Mouse (Mus musculus): Measurements from ENCODE around the gene Gm10972. TPM values are rescaled to one million over a fixed set of nuclear protein-coding genes. Genes with fewer than 3 reads are reported as not detected.
A peak's percentile ranks its signal among the peaks of the same experiment; 100 is the strongest.
"Not testable (repeated sequence)": the region's sequence is repeated elsewhere in the genome, so short reads cannot be mapped to it uniquely, and the experiment has no call there.

Gene Gm10972
- total RNA-seq (2014; rRNA removed; ENCODE audit: low replicate concordance) = not detected in 2 replicates
- not detected in 2 replicates for polyA plus RNA-seq (2015; fragmentation: Nextera tagmentation; extraction: Ambion mirVana)

GRCm38 (mm10) chr3:94642495-94643162 lies at the start of gene Gm10972:
Gene Gm10972 (plus strand): TSS chr3:94643112.
- H3K9me3 ChIP-seq (replicated peaks; ENCODE audit: control insufficient read depth, low read length); H3K4me2 ChIP-seq (ENCODE audit: low read depth, low read length); DNase-seq (ENCODE audit: low spot score); H3K4me1 ChIP-seq (ENCODE audit: control insufficient read depth, insufficient read depth); ATAC-seq (ENCODE audit: insufficient read depth, low read depth); H3K27me3 ChIP-seq (ENCODE audit: control insufficient read depth, insufficient read depth, low read length); H3K9ac ChIP-seq (replicated peaks; ENCODE audit: low read depth, low read length); H3K36me3 ChIP-seq (replicated peaks; ENCODE audit: control insufficient read depth, insufficient read depth, low read length); H3K4me3 ChIP-seq (ENCODE audit: low read depth, low read length); H3K27ac ChIP-seq (ENCODE audit: low read depth): not testable (repeated sequence)
- WGBS = 69% methylated on average over 2 of the region's 2 CpGs

GRCm38 (mm10) chr3:94595871-94596287 lies 47.0 kb upstream of the Gm10972 start:
- H3K4me2 ChIP-seq (ENCODE audit: low read depth, low read length) = no peak overlapping the region
- DNase-seq (ENCODE audit: low spot score) (no peak), ATAC-seq (ENCODE audit: insufficient read depth, low read depth) (no peak)
- H3K4me3 ChIP-seq (ENCODE audit: low read depth, low read length) = no peak overlapping the region
- H3K9me3 ChIP-seq (replicated peaks; ENCODE audit: control insufficient read depth, low read length) = no peaks in the 10 kb centered on the region
- H3K9ac ChIP-seq (replicated peaks; ENCODE audit: low read depth, low read length) = no peak overlapping the region
- no peaks in the 10 kb centered on the region for H3K36me3 ChIP-seq (replicated peaks; ENCODE audit: control insufficient read depth, insufficient read depth, low read length)
- no peak overlapping the region for H3K27ac ChIP-seq (ENCODE audit: low read depth)
- whole genome bisulfite sequencing = 75% methylated on average over 6 of the region's 6 CpGs
- no peaks in the 10 kb centered on the region for H3K27me3 ChIP-seq (ENCODE audit: control insufficient read depth, insufficient read depth, low read length)
- no peak for TF ChIP-seq EP300 (IDR thresholded peaks at IDR 0.05; ENCODE audit: low read depth)
- no peak for TF ChIP-seq CTCF (IDR thresholded peaks at IDR 0.05; ENCODE audit: low read depth)
- H3K4me1 ChIP-seq (ENCODE audit: control insufficient read depth, insufficient read depth) = no peaks in the 10 kb centered on the region

GRCm38 (mm10) chr3:94597224-94597779 lies 45.6 kb upstream of the Gm10972 start:
- Histone ChIP-seq H3K27ac (ENCODE audit: low read depth) (no peak overlapping the region), H3K36me3 (replicated peaks; ENCODE audit: control insufficient read depth, insufficient read depth, low read length) (no peaks in the 10 kb centered on the region), H3K9me3 (replicated peaks; ENCODE audit: control insufficient read depth, low read length) (no peaks in the 10 kb centered on the region), H3K4me1 (ENCODE audit: control insufficient read depth, insufficient read depth) (no peaks in the 10 kb centered on the region), H3K27me3 (ENCODE audit: control insufficient read depth, insufficient read depth, low read length) (no peaks in the 10 kb centered on the region), H3K4me2 (ENCODE audit: low read depth, low read length) (no peak overlapping the region), H3K4me3 (ENCODE audit: low read depth, low read length) (no peak overlapping the region), H3K9ac (replicated peaks; ENCODE audit: low read depth, low read length) (no peak overlapping the region)
- WGBS = 63% methylated on average over 3 of the region's 3 CpGs
- DNase-seq (ENCODE audit: low spot score) (no peak), ATAC-seq (ENCODE audit: insufficient read depth, low read depth) (no peak)
- TF ChIP-seq CTCF (IDR thresholded peaks at IDR 0.05; ENCODE audit: low read depth) (no peak), EP300 (IDR thresholded peaks at IDR 0.05; ENCODE audit: low read depth) (no peak)

- no peaks in the 10 kb centered on the region for H3K27me3 ChIP-seq (ENCODE audit: control insufficient read depth, insufficient read depth, low read length)
- no peaks in the 10 kb centered on the region for H3K4me1 ChIP-seq (ENCODE audit: control insufficient read depth, insufficient read depth)
- no peak overlapping the region for H3K9ac ChIP-seq (replicated peaks; ENCODE audit: low read depth, low read length)
- no peak overlapping the region for H3K27ac ChIP-seq (ENCODE audit: low read depth)
- WGBS = 4% methylated on average over 4 of the region's 4 CpGs
- H3K4me2 ChIP-seq (ENCODE audit: low read depth, low read length) = no peak overlapping the region
- TF ChIP-seq EP300 (IDR thresholded peaks at IDR 0.05; ENCODE audit: low read depth) (no peak), CTCF (IDR thresholded peaks at IDR 0.05; ENCODE audit: low read depth) (peak; percentile 71)
- DNase-seq (ENCODE audit: low spot score) = peak; percentile 57
- H3K4me3 ChIP-seq (ENCODE audit: low read depth, low read length) = no peak overlapping the region
- H3K9me3 ChIP-seq (replicated peaks; ENCODE audit: control insufficient read depth, low read length) = no peaks in the 10 kb centered on the region
- no peaks in the 10 kb centered on the region for H3K36me3 ChIP-seq (replicated peaks; ENCODE audit: control insufficient read depth, insufficient read depth, low read length)
- no peak for ATAC-seq (ENCODE audit: insufficient read depth, low read depth)
These were observed 41.0 kb upstream of the Gm10972 start for GRCm38 (mm10) chr3:94601959-94602358.

GRCm38 (mm10) chr3:94609621-94610020 lies 33.3 kb upstream of the Gm10972 start:
- DNase-seq (ENCODE audit: low spot score) = no peak
- ATAC-seq (ENCODE audit: insufficient read depth, low read depth) = no peak
- Histone ChIP-seq H3K27me3 (ENCODE audit: control insufficient read depth, insufficient read depth, low read length) (no peaks in the 10 kb centered on the region), H3K4me1 (ENCODE audit: control insufficient read depth, insufficient read depth) (no peaks in the 10 kb centered on the region), H3K36me3 (replicated peaks; ENCODE audit: control insufficient read depth, insufficient read depth, low read length) (no peaks in the 10 kb centered on the region), H3K9me3 (replicated peaks; ENCODE audit: control insufficient read depth, low read length) (no peaks in the 10 kb centered on the region), H3K4me2 (ENCODE audit: low read depth, low read length) (no peak overlapping the region), H3K4me3 (ENCODE audit: low read depth, low read length) (no peak overlapping the region), H3K27ac (ENCODE audit: low read depth) (no peak overlapping the region), H3K9ac (replicated peaks; ENCODE audit: low read depth, low read length) (no peak overlapping the region)
- TF ChIP-seq EP300 (IDR thresholded peaks at IDR 0.05; ENCODE audit: low read depth) (no peak), CTCF (IDR thresholded peaks at IDR 0.05; ENCODE audit: low read depth) (no peak)
- WGBS = 86% methylated on average over 3 of the region's 3 CpGs

GRCm38 (mm10) chr3:94610581-94610980 lies 32.3 kb upstream of the Gm10972 start:
- Histone ChIP-seq H3K36me3 (replicated peaks; ENCODE audit: control insufficient read depth, insufficient read depth, low read length) (no peaks in the 10 kb centered on the region), H3K27ac (ENCODE audit: low read depth) (no peak overlapping the region), H3K9me3 (replicated peaks; ENCODE audit: control insufficient read depth, low read length) (no peaks in the 10 kb centered on the region), H3K4me1 (ENCODE audit: control insufficient read depth, insufficient read depth) (no peaks in the 10 kb centered on the region), H3K27me3 (ENCODE audit: control insufficient read depth, insufficient read depth, low read length) (no peaks in the 10 kb centered on the region), H3K9ac (replicated peaks; ENCODE audit: low read depth, low read length) (no peak overlapping the region), H3K4me2 (ENCODE audit: low read depth, low read length) (no peak overlapping the region), H3K4me3 (ENCODE audit: low read depth, low read length) (no peak overlapping the region)
- TF ChIP-seq EP300 (IDR thresholded peaks at IDR 0.05; ENCODE audit: low read depth) = no peak
- TF ChIP-seq CTCF (IDR thresholded peaks at IDR 0.05; ENCODE audit: low read depth) = no peak
- ATAC-seq (ENCODE audit: insufficient read depth, low read depth) (no peak), DNase-seq (ENCODE audit: low spot score) (no peak)
- WGBS = 77% methylated on average over 2 of the region's 2 CpGs

Measured in heart, postnatal 0 days (tissue).